Mouse (Mus musculus): Measurements from ENCODE around the gene Endov. TPM values are rescaled to one million over a fixed set of nuclear protein-coding genes. Genes with fewer than 3 reads are reported as not detected.

Endov gene
- total and polyA plus RNA-seq, 2 experiments from 2014 or later = 13.2 to 36.7 TPM

- peaks cover 10% of the 10 kb centered on the region; the same call in 1 of the 2 replicates for H3K4me1 ChIP-seq (ENCODE audit: insufficient read depth, low read length)
- no peaks in the 10 kb centered on the region for H3K36me3 ChIP-seq (ENCODE audit: insufficient read depth, low read length)
- H3K9ac ChIP-seq (replicated peaks; ENCODE audit: low read length, poor library complexity, severe bottlenecking) = peak overlapping the region; percentile 74
- no peaks in the 10 kb centered on the region for H3K9me3 ChIP-seq (ENCODE audit: low read length)
- no peak for DNase-seq (ENCODE audit: low spot score)
- H3K4me2 ChIP-seq (ENCODE audit: low read depth, low read length, poor library complexity, severe bottlenecking) = peak overlapping the region; percentile 97
- peaks cover 5% of the 10 kb centered on the region; the same call in 1 of the 2 replicates for H3K27me3 ChIP-seq (ENCODE audit: insufficient read depth, low read length)
- peak overlapping the region; percentile 75 for H3K4me3 ChIP-seq (ENCODE audit: low read depth, low read length)
- no peak for ATAC-seq (ENCODE audit: low FRiP score)
- H3K27ac ChIP-seq (ENCODE audit: low read depth, low read length) = no peak overlapping the region; the same call in 1 of the 2 replicates
- no peak for TF ChIP-seq CTCF (IDR thresholded peaks at IDR 0.05)
- 1% methylated on average over 43 of the region's 43 CpGs for WGBS
Measured at GRCm38 (mm10) chr11:119549371-119549811, 58.2 kb downstream of the Endov start.

- H3K9me3 ChIP-seq (ENCODE audit: low read length) = no peaks in the 10 kb centered on the region
- no peak for TF ChIP-seq CTCF (IDR thresholded peaks at IDR 0.05)
- peaks cover 5% of the 10 kb centered on the region; the same call in 1 of the 2 replicates for H3K27me3 ChIP-seq (ENCODE audit: insufficient read depth, low read length)
- ATAC-seq (ENCODE audit: low FRiP score) = no peak
- H3K36me3 ChIP-seq (ENCODE audit: insufficient read depth, low read length) = no peaks in the 10 kb centered on the region
- no peak overlapping the region for H3K9ac ChIP-seq (replicated peaks; ENCODE audit: low read length, poor library complexity, severe bottlenecking)
- WGBS = 58% methylated on average over 10 of the region's 10 CpGs
- H3K4me2 ChIP-seq (ENCODE audit: low read depth, low read length, poor library complexity, severe bottlenecking) = no peak overlapping the region
- peak; percentile 58 for DNase-seq (ENCODE audit: low spot score)
- H3K4me1 ChIP-seq (ENCODE audit: insufficient read depth, low read length) = peaks cover 6% of the 10 kb centered on the region; the same call in 1 of the 2 replicates
- H3K27ac ChIP-seq (ENCODE audit: low read depth, low read length) = no peak overlapping the region
- H3K4me3 ChIP-seq (ENCODE audit: low read depth, low read length) = no peak overlapping the region
Measured at GRCm38 (mm10) chr11:119550546-119551335, 59.6 kb downstream of the Endov start.

GRCm38 (mm10) chr11:119551468-119551867 is 60.3 kb downstream of the Endov start:
- ATAC-seq (ENCODE audit: low FRiP score) (no peak), DNase-seq (ENCODE audit: low spot score) (no peak)
- Histone ChIP-seq H3K9me3 (ENCODE audit: low read length) (no peaks in the 10 kb centered on the region), H3K36me3 (ENCODE audit: insufficient read depth, low read length) (no peaks in the 10 kb centered on the region), H3K4me2 (ENCODE audit: low read depth, low read length, poor library complexity, severe bottlenecking) (no peak overlapping the region), H3K4me1 (ENCODE audit: insufficient read depth, low read length) (peaks cover 6% of the 10 kb centered on the region; the same call in 1 of the 2 replicates), H3K27ac (ENCODE audit: low read depth, low read length) (no peak overlapping the region), H3K27me3 (ENCODE audit: insufficient read depth, low read length) (peaks cover 5% of the 10 kb centered on the region; the same call in 1 of the 2 replicates), H3K9ac (replicated peaks; ENCODE audit: low read length, poor library complexity, severe bottlenecking) (no peak overlapping the region), H3K4me3 (ENCODE audit: low read depth, low read length) (no peak overlapping the region)
- TF ChIP-seq CTCF (IDR thresholded peaks at IDR 0.05) = no peak
- 52% methylated on average over 3 of the region's 3 CpGs for WGBS

GRCm38 (mm10) chr11:119552301-119552700 is 61.2 kb downstream of the Endov start:
- Histone ChIP-seq H3K9me3 (ENCODE audit: low read length) (no peaks in the 10 kb centered on the region), H3K4me2 (ENCODE audit: low read depth, low read length, poor library complexity, severe bottlenecking) (no peak overlapping the region), H3K27me3 (ENCODE audit: insufficient read depth, low read length) (peaks cover 5% of the 10 kb centered on the region; the same call in 1 of the 2 replicates), H3K9ac (replicated peaks; ENCODE audit: low read length, poor library complexity, severe bottlenecking) (no peak overlapping the region), H3K4me3 (ENCODE audit: low read depth, low read length) (no peak overlapping the region), H3K4me1 (ENCODE audit: insufficient read depth, low read length) (peaks cover 6% of the 10 kb centered on the region; the same call in 1 of the 2 replicates), H3K36me3 (ENCODE audit: insufficient read depth, low read length) (no peaks in the 10 kb centered on the region), H3K27ac (ENCODE audit: low read depth, low read length) (no peak overlapping the region)
- WGBS = 27% methylated on average over 1 of the region's 1 CpGs
- DNase-seq (ENCODE audit: low spot score) (no peak), ATAC-seq (ENCODE audit: low FRiP score) (no peak)
- TF ChIP-seq CTCF (IDR thresholded peaks at IDR 0.05) = no peak

- no peak for DNase-seq (ENCODE audit: low spot score)
- peaks cover 8% of the 10 kb centered on the region; the same call in 1 of the 2 replicates for H3K4me1 ChIP-seq (ENCODE audit: insufficient read depth, low read length)
- H3K36me3 ChIP-seq (ENCODE audit: insufficient read depth, low read length) = no peaks in the 10 kb centered on the region
- no peak overlapping the region for H3K9ac ChIP-seq (replicated peaks; ENCODE audit: low read length, poor library complexity, severe bottlenecking)
- H3K27me3 ChIP-seq (ENCODE audit: insufficient read depth, low read length) = peaks cover 5% of the 10 kb centered on the region; the same call in 1 of the 2 replicates
- TF ChIP-seq CTCF (IDR thresholded peaks at IDR 0.05) = no peak
- ATAC-seq (ENCODE audit: low FRiP score) = no peak
- no peak overlapping the region for H3K4me2 ChIP-seq (ENCODE audit: low read depth, low read length, poor library complexity, severe bottlenecking)
- no peak overlapping the region for H3K4me3 ChIP-seq (ENCODE audit: low read depth, low read length)
- H3K9me3 ChIP-seq (ENCODE audit: low read length) = no peaks in the 10 kb centered on the region
- WGBS = 68% methylated on average over 9 of the region's 9 CpGs
- H3K27ac ChIP-seq (ENCODE audit: low read depth, low read length) = no peak overlapping the region
Measured at GRCm38 (mm10) chr11:119552902-119553802, 62.0 kb downstream of the Endov start.
